8 mouse cellular contexts compared by ENCODE assay signal in the genomic region with DNA sequence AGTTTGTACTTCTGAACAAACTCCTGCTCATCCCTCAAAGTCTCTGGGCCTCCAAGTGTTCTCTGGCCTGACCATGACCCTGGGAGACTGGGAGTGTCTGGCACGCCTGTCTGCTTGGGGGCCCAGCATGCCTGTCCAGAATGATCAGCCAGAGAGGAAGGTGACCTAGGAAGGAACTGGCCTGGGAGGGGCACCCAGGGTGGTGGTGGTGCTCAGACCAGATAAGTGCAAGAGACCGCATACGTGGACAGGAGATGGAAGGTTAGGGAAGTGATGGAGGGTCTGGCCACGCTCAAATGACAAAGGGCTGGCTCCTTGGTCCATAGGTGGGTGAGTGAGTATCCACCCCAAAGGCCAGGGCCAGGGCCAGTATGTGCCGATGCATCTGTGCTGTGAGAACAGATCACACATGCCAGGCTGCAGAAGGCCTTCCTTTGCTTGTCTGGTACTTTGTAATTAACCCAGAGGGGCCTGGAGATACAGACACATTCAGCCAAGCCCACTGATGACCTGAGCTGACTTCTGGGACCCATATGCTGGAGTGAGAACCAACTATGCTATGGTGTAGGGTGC. TPM values are rescaled to one million over a fixed set of nuclear protein-coding genes. Genes with fewer than 3 reads are reported as not detected.
DNase-seq lines count a peak whose midpoint lies in the region; ATAC-seq and TF ChIP-seq lines count a peak whose summit lies in the region.

No protein-coding gene starts in this region.

- no peaks in the 10 kb centered on the region for H3K9me3 ChIP-seq in CH12.LX (replicated peaks; ENCODE audit: low read length)
- H3K9me3 ChIP-seq in heart, embryonic 10.5 days, result no peaks in the 10 kb centered on the region
- no peaks in the 10 kb centered on the region for H3K9me3 ChIP-seq in limb, embryonic 11.5 days (ENCODE audit: control insufficient read depth, low read length)
- H3K9me3 ChIP-seq in neural tube, embryonic 15.5 days (replicated peaks), result no peaks in the 10 kb centered on the region

- TF ChIP-seq CTCF in CH12.LX (conservative IDR thresholded peaks at IDR 0.05 in 1 of 2, IDR thresholded peaks at IDR 0.05 in 1 of 2; ENCODE audit: low read depth in 2 of 2, low read length in 2 of 2), result no peak

- in situ Hi-C loops in CH12.LX (cut with MboI; ENCODE audit: low pct_ligation_motif_present, low pct_unique_long_range_greater_than_20kb, low sequenced_read_pairs), result no loop called here

- H3K9ac ChIP-seq in CH12.LX (ENCODE audit: insufficient read depth, low read depth), result no peak overlapping the region
- H3K9ac ChIP-seq in limb, embryonic 11.5 days (ENCODE audit: low read length), result no peak overlapping the region
- peak overlapping the region; percentile 96 for H3K9ac ChIP-seq in neural tube, embryonic 15.5 days (replicated peaks)

- H3K4me1 ChIP-seq in CH12.LX (ENCODE audit: control insufficient read depth in 1 of 2, insufficient read depth in 2 of 2), result peaks cover 31 to 52% of the 10 kb centered on the region in 2 experiments
- H3K4me1 ChIP-seq in heart, embryonic 10.5 days, result peaks cover 62% of the 10 kb centered on the region
- H3K4me1 ChIP-seq in limb, embryonic 11.5 days (ENCODE audit: control insufficient read depth, insufficient read depth, low read length), result peaks cover 18% of the 10 kb centered on the region
- H3K4me1 ChIP-seq in neural tube, embryonic 15.5 days, result peaks cover 63% of the 10 kb centered on the region

- dilution Hi-C loops in CH12.LX (cut with MboI; ENCODE audit: extremely low pct_ligation_motif_present, extremely low pct_unique_long_range_greater_than_20kb, low sequenced_read_pairs), result no loop called here

- no peak overlapping the region for H3K4me2 ChIP-seq in CH12.LX (ENCODE audit: insufficient read depth, low read depth, poor library complexity, severe bottlenecking)
- H3K4me2 ChIP-seq in limb, embryonic 11.5 days (ENCODE audit: low read depth, severe bottlenecking), result peak overlapping the region; percentile 59; the same call in 1 of the 2 replicates
- H3K4me2 ChIP-seq in neural tube, embryonic 15.5 days, result peak overlapping the region; percentile 94

- H3K4me3 ChIP-seq in CH12.LX (replicated peaks in 1 of 3; ENCODE audit: low read depth in 2 of 3, low read length in 2 of 3, poor library complexity in 1 of 3), result peak overlapping the region in 1 of 3 experiments; percentile 78
- H3K4me3 ChIP-seq in heart, embryonic 10.5 days, result peak overlapping the region; percentile 98
- H3K4me3 ChIP-seq in limb, embryonic 11.5 days (ENCODE audit: low read depth, low read length), result peak overlapping the region; percentile 99; the same call in 1 of the 2 replicates
- H3K4me3 ChIP-seq in neural tube, embryonic 15.5 days (replicated peaks), result peak overlapping the region; percentile 93

- TF ChIP-seq EP300 in CH12.LX (IDR thresholded peaks at IDR 0.05; ENCODE audit: low read length), result no peak

- peaks cover 26% of the 10 kb centered on the region for H3K79me2 ChIP-seq in CH12.LX (replicated peaks; ENCODE audit: control insufficient read depth, extremely low read depth, insufficient read depth, poor library complexity, severe bottlenecking)

- H3K27ac ChIP-seq in CH12.LX (ENCODE audit: insufficient read depth, low read depth), result peak overlapping the region; percentile 59
- peak overlapping the region; percentile 99 for H3K27ac ChIP-seq in heart, embryonic 10.5 days
- H3K27ac ChIP-seq in limb, embryonic 11.5 days (replicated peaks; ENCODE audit: low read depth, low read length), result no peak overlapping the region; the same call in 1 of the 2 replicates
- peak overlapping the region; percentile 100 for H3K27ac ChIP-seq in neural tube, embryonic 15.5 days (replicated peaks)

- 56% methylated on average over 5 of the region's 5 CpGs for WGBS in heart, embryonic 10.5 days
- WGBS in limb, embryonic 11.5 days, result 77% methylated on average over 5 of the region's 5 CpGs
- WGBS in neural tube, embryonic 15.5 days, result 70% methylated on average over 5 of the region's 5 CpGs

- no peaks in the 10 kb centered on the region for H3K27me3 ChIP-seq in CH12.LX (replicated peaks)
- H3K27me3 ChIP-seq in heart, embryonic 10.5 days (ENCODE audit: insufficient read depth, poor library complexity, severe bottlenecking), result no peaks in the 10 kb centered on the region
- no peaks in the 10 kb centered on the region for H3K27me3 ChIP-seq in limb, embryonic 11.5 days (ENCODE audit: control insufficient read depth, insufficient read depth, low read length)
- no peaks in the 10 kb centered on the region for H3K27me3 ChIP-seq in neural tube, embryonic 15.5 days (replicated peaks)

- TF ChIP-seq RAD21 in CH12.LX (IDR thresholded peaks at IDR 0.05; ENCODE audit: low read depth, low read length), result no peak

- peaks cover 33 to 45% of the 10 kb centered on the region in 2 experiments for H3K36me3 ChIP-seq in CH12.LX (replicated peaks in 1 of 2; ENCODE audit: control insufficient read depth in 1 of 2, insufficient read depth in 1 of 2, low read length in 1 of 2)
- H3K36me3 ChIP-seq in heart, embryonic 10.5 days, result peaks cover 66% of the 10 kb centered on the region
- peaks cover 22% of the 10 kb centered on the region for H3K36me3 ChIP-seq in limb, embryonic 11.5 days (ENCODE audit: control insufficient read depth, insufficient read depth, low read length)
- H3K36me3 ChIP-seq in neural tube, embryonic 15.5 days, result peaks cover 29% of the 10 kb centered on the region

- no peak for ATAC-seq in cerebellum, adult (ENCODE audit: insufficient number of reproducible peaks, low FRiP score, low TSS enrichment)
- no peak for ATAC-seq in limb, embryonic 11.5 days (ENCODE audit: insufficient number of reproducible peaks, low FRiP score, low TSS enrichment, low read depth)
- ATAC-seq in neural tube, embryonic 15.5 days (ENCODE audit: low FRiP score), result no peak

- TF ChIP-seq POLR2A in CH12.LX (IDR thresholded peaks at IDR 0.05; ENCODE audit: low read depth, low read length), result no peak

- DNase-seq in cerebellum, adult 8-10 months, result peak; percentile 51
- DNase-seq in CH12.LX (ENCODE audit: extremely low read depth), result no peak
- DNase-seq in heart, embryonic 10.5 days (ENCODE audit: low spot score), result peak; percentile 92
- DNase-seq in limb, embryonic 11.5 days (ENCODE audit: low spot score), result no peak
- no peak for DNase-seq in frontal cortex, postnatal 10 days (ENCODE audit: low spot score in 2 of 2)
- no peak for DNase-seq in ovary, adult 18-20 months (ENCODE audit: low spot score)

TF ChIP-seq in CH12.LX, 34 proteins besides CTCF, POLR2A, EP300 and RAD21:
- TF ChIP-seq UBTF (IDR thresholded peaks at IDR 0.05; ENCODE audit: low read depth, low read length), result no peak
- TF ChIP-seq MYC (IDR thresholded peaks at IDR 0.05; ENCODE audit: low read depth, low read length), result no peak
- TF ChIP-seq E2F4 (IDR thresholded peaks at IDR 0.05; ENCODE audit: insufficient replicate concordance, low read depth, low read length), result no peak
- TF ChIP-seq ZMIZ1 (IDR thresholded peaks at IDR 0.05; ENCODE audit: low read depth, low read length), result no peak; the same call in 1 of the 2 replicates
- no peak for TF ChIP-seq USF2 (conservative IDR thresholded peaks at IDR 0.05; ENCODE audit: low read depth, low read length)

RNA-seq across cellular contexts. Expression of a gene that starts 0.8 kb away (rescaled TPM):
- total RNA-seq in CH12.LX (2012; rRNA removed) (11.6 and 16.2 TPM in 2 replicates), CH12.LX (2014; rRNA removed) (3.9 and 4.7 TPM in 2 replicates)
- 25.2 and 33.2 TPM in 2 replicates for polyA plus RNA-seq in CH12.LX (2012; ENCODE audit: insufficient read length, low read depth)
- 16.1 and 24.4 TPM in 2 replicates for polyA plus RNA-seq in heart, embryonic 10.5 days (2016; fragmentation: Nextera tagmentation; extraction: Ambion mirVana)
- polyA plus RNA-seq in limb, embryonic 11.5 days (2014; fragmentation: Nextera tagmentation; extraction: Ambion mirVana), result 59.3 and 60.9 TPM in 2 replicates
- polyA plus RNA-seq in neural tube, embryonic 15.5 days (2015; fragmentation: Nextera tagmentation; extraction: Ambion mirVana), result 19.4 and 20.5 TPM in 2 replicates

RNA-seq across cellular contexts. Expression of a gene that starts 6.6 kb away (rescaled TPM):
- 2.3 and 2.6 TPM in 2 replicates for total RNA-seq in CH12.LX (2012; rRNA removed)
- total RNA-seq in CH12.LX (2014; rRNA removed), result 0.09 and 0.19 TPM in 2 replicates
- polyA plus RNA-seq in CH12.LX (2012; ENCODE audit: insufficient read length, low read depth), result 1.7 and 2.4 TPM in 2 replicates
- 2.0 and 4.0 TPM in 2 replicates for polyA plus RNA-seq in heart, embryonic 10.5 days (2016; fragmentation: Nextera tagmentation; extraction: Ambion mirVana)
- polyA plus RNA-seq in limb, embryonic 11.5 days (2014; fragmentation: Nextera tagmentation; extraction: Ambion mirVana), result 4.7 and 6.5 TPM in 2 replicates
- 91.9 and 93.0 TPM in 2 replicates for polyA plus RNA-seq in neural tube, embryonic 15.5 days (2015; fragmentation: Nextera tagmentation; extraction: Ambion mirVana)

RNA-seq across cellular contexts. Expression of a gene that starts 8.8 kb away (rescaled TPM):
- total RNA-seq in CH12.LX (2012; rRNA removed) (270 and 326 TPM in 2 replicates), CH12.LX (2014; rRNA removed) (85.8 and 106 TPM in 2 replicates)
- 306 and 352 TPM in 2 replicates for polyA plus RNA-seq in CH12.LX (2012; ENCODE audit: insufficient read length, low read depth)
- 689 and 872 TPM in 2 replicates for polyA plus RNA-seq in heart, embryonic 10.5 days (2016; fragmentation: Nextera tagmentation; extraction: Ambion mirVana)
- 416 and 426 TPM in 2 replicates for polyA plus RNA-seq in limb, embryonic 11.5 days (2014; fragmentation: Nextera tagmentation; extraction: Ambion mirVana)
- polyA plus RNA-seq in neural tube, embryonic 15.5 days (2015; fragmentation: Nextera tagmentation; extraction: Ambion mirVana), result 553 and 558 TPM in 2 replicates

RNA-seq across cellular contexts. Expression of a gene that starts 18.6 kb away (rescaled TPM):
- total RNA-seq in CH12.LX (2012; rRNA removed) (28.3 and 34.4 TPM in 2 replicates), CH12.LX (2014; rRNA removed) (27.0 and 31.9 TPM in 2 replicates)
- 40.2 and 45.9 TPM in 2 replicates for polyA plus RNA-seq in CH12.LX (2012; ENCODE audit: insufficient read length, low read depth)
- polyA plus RNA-seq in heart, embryonic 10.5 days (2016; fragmentation: Nextera tagmentation; extraction: Ambion mirVana), result 85.7 and 98.0 TPM in 2 replicates
- 67.9 and 68.1 TPM in 2 replicates for polyA plus RNA-seq in limb, embryonic 11.5 days (2014; fragmentation: Nextera tagmentation; extraction: Ambion mirVana)
- polyA plus RNA-seq in neural tube, embryonic 15.5 days (2015; fragmentation: Nextera tagmentation; extraction: Ambion mirVana), result 284 and 345 TPM in 2 replicates

RNA-seq across cellular contexts. Expression of a gene that starts 25.5 kb away (rescaled TPM):
- 30.5 and 37.7 TPM in 2 replicates for total RNA-seq in CH12.LX (2012; rRNA removed)
- 34.3 and 40.2 TPM in 2 replicates for total RNA-seq in CH12.LX (2014; rRNA removed)
- 19.3 and 21.9 TPM in 2 replicates for polyA plus RNA-seq in CH12.LX (2012; ENCODE audit: insufficient read length, low read depth)
- polyA plus RNA-seq in heart, embryonic 10.5 days (2016; fragmentation: Nextera tagmentation; extraction: Ambion mirVana), result 11.7 and 13.9 TPM in 2 replicates
- polyA plus RNA-seq in limb, embryonic 11.5 days (2014; fragmentation: Nextera tagmentation; extraction: Ambion mirVana), result 5.9 and 7.2 TPM in 2 replicates
- 13.5 and 14.3 TPM in 2 replicates for polyA plus RNA-seq in neural tube, embryonic 15.5 days (2015; fragmentation: Nextera tagmentation; extraction: Ambion mirVana)

Comparison
In these comparisons a context has a peak if more than half of its experiments do, and no peak if none do; other contexts are left out.
1. DNase-seq: peak in cerebellum, adult 8-10 months (single experiment) and heart, embryonic 10.5 days (single experiment); none in CH12.LX (single experiment), limb, embryonic 11.5 days (single experiment), frontal cortex, postnatal 10 days (0 of 2) and ovary, adult 18-20 months (single experiment).
2. RNA of a gene that starts 6.6 kb away (polyA plus RNA-seq): 91.9 to 93.0 TPM in neural tube, embryonic 15.5 days; 4.7 to 6.5 TPM in limb, embryonic 11.5 days, 2.0 to 4.0 TPM in heart, embryonic 10.5 days and 1.7 to 2.4 TPM in CH12.LX; every median in the first group is over 10 times any median in the second.